Comparison of ENCODE assay signal across 8 mouse cellular contexts in the genomic region with DNA sequence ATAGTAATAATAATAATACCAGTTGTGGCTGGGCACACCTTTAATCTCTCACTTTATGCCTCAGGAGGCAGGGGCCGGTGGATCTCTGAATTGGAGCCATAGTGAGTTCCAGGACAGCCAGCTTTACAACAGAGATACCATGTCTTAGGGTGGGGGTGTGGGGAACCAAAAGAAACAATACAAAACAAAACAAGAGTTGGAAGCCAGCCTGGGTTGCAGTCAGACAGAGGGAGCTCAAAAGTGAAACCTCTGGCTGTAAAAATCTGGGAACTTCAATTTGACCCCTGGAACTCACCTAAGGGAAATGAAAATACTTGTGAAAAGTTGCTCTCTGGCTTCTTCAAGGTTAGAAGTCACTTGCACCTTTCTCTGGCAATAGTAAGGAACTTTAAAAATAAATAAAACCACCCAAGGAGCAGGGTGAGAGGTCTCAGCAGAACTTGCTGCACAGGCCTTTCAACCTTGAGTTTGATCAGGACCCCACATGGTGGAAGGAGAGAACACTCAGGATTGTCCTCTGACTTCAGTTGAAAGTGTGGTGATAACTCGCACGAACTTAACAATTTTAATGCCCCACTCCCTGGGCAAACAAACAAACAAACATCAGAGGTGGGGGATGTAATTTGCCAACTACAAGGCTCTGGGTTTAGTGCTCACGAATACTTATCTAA. TPM values are rescaled to one million over a fixed set of nuclear protein-coding genes. Genes with fewer than 3 reads are reported as not detected.
DNase-seq lines count a peak whose midpoint lies in the region; ATAC-seq and TF ChIP-seq lines count a peak whose summit lies in the region.

No protein-coding gene starts in this region.

- H3K27me3 ChIP-seq in hindbrain, embryonic 13.5 days, result no peaks in the 10 kb centered on the region
- no peaks in the 10 kb centered on the region for H3K27me3 ChIP-seq in midbrain, embryonic 12.5 days

- H3K36me3 ChIP-seq in hindbrain, embryonic 13.5 days, result no peaks in the 10 kb centered on the region
- no peaks in the 10 kb centered on the region for H3K36me3 ChIP-seq in midbrain, embryonic 12.5 days

- H3K4me3 ChIP-seq in hindbrain, embryonic 13.5 days, result peak overlapping the region; percentile 100
- peak overlapping the region; percentile 99 for H3K4me3 ChIP-seq in midbrain, embryonic 12.5 days

- peak overlapping the region; percentile 71; the same call in 1 of the 2 replicates for H3K9ac ChIP-seq in hindbrain, embryonic 13.5 days
- peak overlapping the region; percentile 63 for H3K9ac ChIP-seq in midbrain, embryonic 12.5 days (replicated peaks)

- H3K4me1 ChIP-seq in hindbrain, embryonic 13.5 days (replicated peaks), result peaks cover 28% of the 10 kb centered on the region
- H3K4me1 ChIP-seq in midbrain, embryonic 12.5 days, result peaks cover 28% of the 10 kb centered on the region

- peak; percentile 36 for DNase-seq in kidney, adult 9 months
- no peak for DNase-seq in kidney, postnatal 4 days
- peak; percentile 7 for DNase-seq in brain, embryonic 14.5 days (ENCODE audit: low read depth)
- DNase-seq in thymus, postnatal 14 days, result no peak
- no peak for DNase-seq in frontal cortex, postnatal 10 days (ENCODE audit: low spot score in 2 of 2)

- 34% methylated on average over 4 of the region's 4 CpGs for WGBS in hindbrain, embryonic 13.5 days
- WGBS in midbrain, embryonic 12.5 days, result 29% methylated on average over 4 of the region's 4 CpGs

- H3K27ac ChIP-seq in hindbrain, embryonic 13.5 days, result no peak overlapping the region
- H3K27ac ChIP-seq in midbrain, embryonic 12.5 days (replicated peaks), result no peak overlapping the region

- TF ChIP-seq CTCF in brain, embryonic 14.5 days (IDR thresholded peaks at IDR 0.05; ENCODE audit: borderline replicate concordance, extremely low read depth, insufficient read depth, insufficient read length), result no peak

- peak overlapping the region; percentile 56 for H3K4me2 ChIP-seq in hindbrain, embryonic 13.5 days
- peak overlapping the region; percentile 60 for H3K4me2 ChIP-seq in midbrain, embryonic 12.5 days (replicated peaks)

- no peaks in the 10 kb centered on the region for H3K9me3 ChIP-seq in hindbrain, embryonic 13.5 days
- H3K9me3 ChIP-seq in midbrain, embryonic 12.5 days, result no peaks in the 10 kb centered on the region

- no peak for ATAC-seq in hindbrain, embryonic 13.5 days (ENCODE audit: low FRiP score)
- ATAC-seq in midbrain, embryonic 12.5 days (ENCODE audit: low FRiP score, low read depth), result no peak
- no peak for ATAC-seq in monocyte, adult 5-6 weeks (replicated peaks; ENCODE audit: insufficient number of reproducible peaks, low FRiP score, low TSS enrichment, poor library complexity, severe bottlenecking)

- TF ChIP-seq POLR2A in brain, embryonic 14.5 days (IDR thresholded peaks at IDR 0.05; ENCODE audit: borderline replicate concordance, extremely low read depth, insufficient read depth, insufficient read length, poor library complexity, severe bottlenecking), result no peak

RNA-seq across cellular contexts. Expression of gene Hnrnpf, which starts 5.3 kb away (rescaled TPM):
- 240 and 265 TPM in 2 replicates for polyA plus RNA-seq in brain, embryonic 14.5 days (2012; rRNA removed)
- 307 and 313 TPM in 2 replicates for polyA plus RNA-seq in hindbrain, embryonic 13.5 days (2015; fragmentation: Nextera tagmentation; extraction: Ambion mirVana)
- 518 and 521 TPM in 2 replicates for polyA plus RNA-seq in midbrain, embryonic 12.5 days (2016; fragmentation: Nextera tagmentation; extraction: Ambion mirVana)
- 1,228 to 1,583 TPM (median 1,384 TPM) in 3 replicates for total RNA-seq in monocyte, adult 5-6 weeks (2017)

RNA-seq across cellular contexts. Expression of gene Fxyd4, which starts 32.1 kb away (rescaled TPM):
- polyA plus RNA-seq in brain, embryonic 14.5 days (2012; rRNA removed), result not detected in 2 replicates
- polyA plus RNA-seq in hindbrain, embryonic 13.5 days (2015; fragmentation: Nextera tagmentation; extraction: Ambion mirVana), result 3.5 TPM in 2 replicates
- 1.8 and 3.0 TPM in 2 replicates for polyA plus RNA-seq in midbrain, embryonic 12.5 days (2016; fragmentation: Nextera tagmentation; extraction: Ambion mirVana)
- total RNA-seq in monocyte, adult 5-6 weeks (2017), result not detected in 3 replicates

RNA-seq across cellular contexts. Expression of gene Zfp239, which starts 43.5 kb away (rescaled TPM):
- polyA plus RNA-seq in brain, embryonic 14.5 days (2012; rRNA removed), result 9.0 and 10.6 TPM in 2 replicates
- polyA plus RNA-seq in hindbrain, embryonic 13.5 days (2015; fragmentation: Nextera tagmentation; extraction: Ambion mirVana), result 11.9 and 14.6 TPM in 2 replicates
- 11.4 and 12.7 TPM in 2 replicates for polyA plus RNA-seq in midbrain, embryonic 12.5 days (2016; fragmentation: Nextera tagmentation; extraction: Ambion mirVana)
- 0.19 to 1.1 TPM in 2 of 3 replicates, not detected in the other for total RNA-seq in monocyte, adult 5-6 weeks (2017)

Comparison
In these comparisons a context has a peak if more than half of its experiments do, and no peak if none do; other contexts are left out.
1. DNase-seq: peak in kidney, adult 9 months (single experiment) and brain, embryonic 14.5 days (single experiment); none in kidney, postnatal 4 days (0 of 2), thymus, postnatal 14 days (single experiment) and frontal cortex, postnatal 10 days (0 of 2).